Mouse (Mus musculus) CH12.LX (cell line): ENCODE measurements around the gene Cryzl1. TPM values are rescaled to one million over a fixed set of nuclear protein-coding genes. Genes with fewer than 3 reads are reported as not detected.

Source experiments
- DNase-seq: peaks from one replicate; pipeline ENCODE4 v3.0.0-alpha.2; 2013; ENCODE audit errors: extremely low read depth
- H3K27ac ChIP-seq: 2 replicates; pipeline ENCODE4 v1.5.1; 2012; ENCODE audit warnings: low read depth, mild to moderate bottlenecking, control low read depth, moderate library complexity; ENCODE audit not compliant: insufficient read depth
- H3K27me3 ChIP-seq: replicated peaks from 2 replicates; pipeline ENCODE3; 2012; ENCODE audit warnings: inconsistent platforms
- H3K36me3 ChIP-seq, 2 experiments: replicated peaks in 1 of 2; 2 replicates each; pipeline versions ENCODE3 to v1.6.1; 2012; ENCODE audit warnings: inconsistent platforms in 1 of 2, low read length in 1 of 2, mild to moderate bottlenecking in 1 of 2, mixed read lengths in 1 of 2, moderate library complexity in 1 of 2; ENCODE audit not compliant: control insufficient read depth in 1 of 2, insufficient read depth in 1 of 2
- H3K4me1 ChIP-seq, 2 experiments: 2 replicates each; pipeline ENCODE4 v1.6.1; 2012; ENCODE audit warnings: inconsistent platforms in 1 of 2, moderate library complexity in 1 of 2; ENCODE audit not compliant: insufficient read depth in 2 of 2, control insufficient read depth in 1 of 2
- H3K4me2 ChIP-seq: 2 replicates; pipeline ENCODE4 v1.6.1; 2012; ENCODE audit warnings: low read depth, mild to moderate bottlenecking, control low read depth; ENCODE audit not compliant: poor library complexity, insufficient read depth, severe bottlenecking
- H3K4me3 ChIP-seq, 3 experiments: fragments of 150-350 bp in 1 of 3; sonication (generic) in 1 of 3; replicated peaks in 1 of 3; 2 replicates each; pipeline versions ENCODE3 to v1.5.1; 2011 to 2012; ENCODE audit warnings: low read depth in 2 of 3, low read length in 2 of 3, mild to moderate bottlenecking in 2 of 3, moderate library complexity in 2 of 3, control low read depth in 1 of 3, improper control_type of control experiment in 1 of 3, inconsistent platforms in 1 of 3, mixed read lengths in 1 of 3; ENCODE audit not compliant: poor library complexity in 1 of 3
- H3K79me2 ChIP-seq: replicated peaks from 2 replicates; pipeline ENCODE4 v1.6.1; 2012; ENCODE audit warnings: mild to moderate bottlenecking, moderate library complexity; ENCODE audit not compliant: control insufficient read depth, poor library complexity, insufficient read depth, severe bottlenecking; ENCODE audit errors: extremely low read depth
- H3K9ac ChIP-seq: 2 replicates; pipeline ENCODE4 v1.6.1; 2012; ENCODE audit warnings: low read depth, mild to moderate bottlenecking, control low read depth, moderate library complexity; ENCODE audit not compliant: insufficient read depth
- H3K9me3 ChIP-seq: replicated peaks from 2 replicates; pipeline ENCODE3; 2012; ENCODE audit warnings: low read length, inconsistent platforms, mixed read lengths
- CHD1 ChIP-seq: IDR thresholded peaks from 2 replicates; pipeline ENCODE4 v1.6.1; 2012; ENCODE audit warnings: low read depth, low read length, improper control_type of control experiment, inconsistent platforms
- CHD2 ChIP-seq: IDR thresholded peaks from 2 replicates; pipeline ENCODE4 v1.6.1; 2011; ENCODE audit warnings: low read length, improper control_type of control experiment
- CTCF ChIP-seq, 2 experiments: IDR thresholded peaks in 1 of 2; conservative IDR thresholded peaks in 1 of 2; 2 replicates each; pipeline ENCODE4 v1.5.1; 2011 to 2012; ENCODE audit warnings: low read depth in 2 of 2, low read length in 2 of 2, improper control_type of control experiment in 1 of 2, inconsistent platforms in 1 of 2, mild to moderate bottlenecking in 1 of 2, moderate library complexity in 1 of 2
- ELF1 ChIP-seq: IDR thresholded peaks from 2 replicates; pipeline ENCODE4 v1.6.1; 2014; ENCODE audit warnings: low read depth, mild to moderate bottlenecking, inconsistent platforms, low read length, improper control_type of control experiment
- EP300 ChIP-seq: IDR thresholded peaks from 2 replicates; pipeline ENCODE4 v1.6.1; 2011; ENCODE audit warnings: low read length, improper control_type of control experiment
- ETS1 ChIP-seq: conservative IDR thresholded peaks from 2 replicates; pipeline ENCODE4 v1.6.1; 2012; ENCODE audit warnings: low read depth, mild to moderate bottlenecking, inconsistent platforms, low read length, improper control_type of control experiment, moderate library complexity
- IRF4 ChIP-seq: IDR thresholded peaks from 2 replicates; pipeline ENCODE4 v1.6.1; 2014; ENCODE audit warnings: low read depth, mild to moderate bottlenecking, inconsistent platforms, low read length, improper control_type of control experiment
- JUND ChIP-seq: conservative IDR thresholded peaks from 2 replicates; pipeline ENCODE4 v1.6.1; 2011; ENCODE audit warnings: low read depth, low read length, improper control_type of control experiment
- KAT2A ChIP-seq: IDR thresholded peaks from 2 replicates; pipeline ENCODE4 v1.6.1; 2012; ENCODE audit warnings: low read length, improper control_type of control experiment, inconsistent platforms; ENCODE audit not compliant: insufficient replicate concordance
- MAFK ChIP-seq: IDR thresholded peaks from 2 replicates; pipeline ENCODE4 v1.6.1; 2011; ENCODE audit warnings: low read length, improper control_type of control experiment; ENCODE audit not compliant: insufficient replicate concordance
- MEF2A ChIP-seq: IDR thresholded peaks from 2 replicates; pipeline ENCODE4 v1.6.1; 2014; ENCODE audit warnings: low read depth, mild to moderate bottlenecking, inconsistent platforms, low read length, improper control_type of control experiment, borderline replicate concordance
- MXI1 ChIP-seq: IDR thresholded peaks from 2 replicates; pipeline ENCODE4 v1.6.1; 2011; ENCODE audit warnings: mild to moderate bottlenecking, low read depth, low read length, improper control_type of control experiment
- PAX5 ChIP-seq: IDR thresholded peaks from 2 replicates; pipeline ENCODE4 v1.6.1; 2012; ENCODE audit warnings: low read length, inconsistent platforms, mixed read lengths
- POLR2A ChIP-seq: IDR thresholded peaks from 2 replicates; pipeline ENCODE4 v1.6.1; 2011; ENCODE audit warnings: low read depth, mild to moderate bottlenecking, improper control_type of control experiment, low read length
- POLR2AphosphoS2 ChIP-seq: IDR thresholded peaks from 2 replicates; pipeline ENCODE4 v1.6.1; 2011; ENCODE audit warnings: low read depth, low read length, improper control_type of control experiment
- SIN3A ChIP-seq: IDR thresholded peaks from 2 replicates; pipeline ENCODE4 v1.6.1; 2012; ENCODE audit warnings: low read length, improper control_type of control experiment, inconsistent platforms
- UBTF ChIP-seq: IDR thresholded peaks from 2 replicates; pipeline ENCODE4 v1.6.1; 2012; ENCODE audit warnings: low read depth, mild to moderate bottlenecking, inconsistent platforms, low read length, improper control_type of control experiment, moderate library complexity
- ZC3H11A ChIP-seq: IDR thresholded peaks from 2 replicates; pipeline ENCODE4 v1.6.1; 2012; ENCODE audit warnings: low read depth, mild to moderate bottlenecking, inconsistent platforms, low read length, improper control_type of control experiment
- ZKSCAN1 ChIP-seq: IDR thresholded peaks from 2 replicates; pipeline ENCODE4 v1.6.1; 2012; ENCODE audit warnings: low read depth, inconsistent platforms, low read length, improper control_type of control experiment, borderline replicate concordance
- ZMIZ1 ChIP-seq: IDR thresholded peaks from 2 replicates; pipeline ENCODE4 v1.6.1; 2012; ENCODE audit warnings: low read depth, mild to moderate bottlenecking, inconsistent platforms, low read length, improper control_type of control experiment
- ZNF384 ChIP-seq: IDR thresholded peaks from 2 replicates; pipeline ENCODE4 v1.6.1; 2012; ENCODE audit warnings: low read depth, low read length, improper control_type of control experiment, inconsistent platforms
- dilution Hi-C: fragments of 300-500 bp; cut with MboI; formaldehyde crosslinking; loops from 2 replicates; pipeline ENCODE4 v1.14.3; 2020; ENCODE audit warnings: low sequenced_read_pairs; ENCODE audit not compliant: extremely low pct_unique_long_range_greater_than_20kb, extremely low pct_ligation_motif_present
- in situ Hi-C: fragments of 300-500 bp; cut with MboI; formaldehyde crosslinking; loops from 3 replicates; pipeline ENCODE4 v1.14.3; 2019; ENCODE audit warnings: low sequenced_read_pairs, low pct_ligation_motif_present, low pct_unique_long_range_greater_than_20kb, mixed read lengths
- polyA plus RNA-seq: library from polyadenylated mRNA; unstranded; fragments of >175 nt; gene quantifications from 2 replicates; pipeline ENCODE4 v1.2.1, GENCODE M21; 2012; ENCODE audit warnings: low read depth; ENCODE audit not compliant: insufficient read length
- total RNA-seq, 2 experiments: library from RNA; depleted of rRNA; stranded (reverse); fragments of 300-350 nt in 1 of 2; fragments of >200 nt in 1 of 2; gene quantifications; 2 replicates each; pipeline ENCODE4 v1.2.3; 2012 to 2014

Gene Cryzl1
- total and polyA plus RNA-seq, 3 experiments, result 105 to 115 (median 111) TPM

DNA sequence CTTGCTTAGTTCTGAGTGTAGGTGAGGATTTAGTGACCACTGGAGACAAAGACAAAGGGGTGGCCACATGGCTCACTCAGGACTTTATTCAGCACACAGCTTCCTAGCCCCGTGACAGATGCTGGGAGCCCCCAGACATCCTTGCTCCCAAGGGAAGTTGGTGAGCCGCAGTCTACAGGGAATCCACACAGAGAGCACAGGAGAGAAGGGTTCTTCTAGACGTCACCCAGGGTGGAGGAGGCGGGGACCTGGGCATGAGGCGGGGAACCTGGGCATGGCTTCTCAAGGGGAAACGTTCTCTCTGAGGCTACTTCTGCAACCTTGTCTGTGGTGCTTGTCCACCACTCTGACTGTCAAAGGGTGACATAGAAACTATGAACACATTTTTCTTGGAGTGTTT is 35.2 kb upstream of the Cryzl1 start:
- dilution Hi-C loops, result no loop called here
- Histone ChIP-seq H3K9me3 (no peaks in the 10 kb centered on the region), H3K4me1 (peaks cover 0 to 27% of the 10 kb centered on the region in 2 experiments; a peak in 2 of 4 replicates)

DNA sequence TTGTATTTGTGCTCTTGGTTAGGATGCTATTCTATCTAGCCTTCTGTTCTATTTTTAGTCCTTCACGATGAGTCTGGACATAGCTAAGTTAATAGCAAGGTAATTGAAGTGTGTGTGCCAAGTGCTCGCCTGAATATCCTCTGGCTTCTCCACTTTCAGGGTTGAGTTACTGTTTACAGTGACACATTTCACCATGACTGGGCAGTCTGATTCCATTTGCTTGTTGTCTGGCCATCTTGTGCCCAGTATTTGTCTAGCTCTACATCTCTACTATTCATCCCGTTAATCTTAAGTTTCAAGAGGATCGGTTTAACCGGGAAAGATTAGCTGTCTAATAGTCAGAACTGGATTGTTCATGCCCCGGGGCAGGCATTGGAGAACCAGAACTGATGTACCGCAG is 33.7 kb upstream of the Cryzl1 start:
- DNase-seq, result no peak
- Histone ChIP-seq H3K27ac (no peak overlapping the region), H3K36me3 (peaks cover 4 to 21% of the 10 kb centered on the region in 2 experiments), H3K79me2 (peaks cover 8% of the 10 kb centered on the region), H3K4me3 (no peak overlapping the region), H3K4me1 (peaks cover 0 to 24% of the 10 kb centered on the region in 2 experiments; a peak in 2 of 4 replicates), H3K9me3 (no peaks in the 10 kb centered on the region), H3K9ac (no peak overlapping the region), H3K4me2 (no peak overlapping the region), H3K27me3 (no peaks in the 10 kb centered on the region)
- in situ Hi-C loops (no loop called here), dilution Hi-C loops (no loop called here)
- TF ChIP-seq KAT2A (no peak), MAFK (no peak), ZKSCAN1 (no peak), ZNF384 (no peak), JUND (no peak), ZMIZ1 (no peak), POLR2A (no peak), CTCF (conservative IDR thresholded peaks at IDR 0.05 in 1 of 2, IDR thresholded peaks at IDR 0.05 in 1 of 2; ENCODE audit: low read depth in 2 of 2, low read length in 2 of 2) (no peak), ELF1 (no peak), EP300 (no peak), CHD2 (no peak), UBTF (no peak), CHD1 (no peak), ZC3H11A (no peak), POLR2AphosphoS2 (no peak)

More for the DNA sequence above, 35.2 kb upstream of the Cryzl1 start:
- Histone ChIP-seq H3K4me3 (no peak overlapping the region), H3K27ac (no peak overlapping the region), H3K79me2 (peaks cover 8% of the 10 kb centered on the region), H3K4me2 (no peak overlapping the region), H3K9ac (no peak overlapping the region), H3K27me3 (no peaks in the 10 kb centered on the region), H3K36me3 (peaks cover 4 to 23% of the 10 kb centered on the region in 2 experiments)
- DNase-seq, result no peak
- no peak for TF ChIP-seq MEF2A
- in situ Hi-C loops, result no loop called here

DNA sequence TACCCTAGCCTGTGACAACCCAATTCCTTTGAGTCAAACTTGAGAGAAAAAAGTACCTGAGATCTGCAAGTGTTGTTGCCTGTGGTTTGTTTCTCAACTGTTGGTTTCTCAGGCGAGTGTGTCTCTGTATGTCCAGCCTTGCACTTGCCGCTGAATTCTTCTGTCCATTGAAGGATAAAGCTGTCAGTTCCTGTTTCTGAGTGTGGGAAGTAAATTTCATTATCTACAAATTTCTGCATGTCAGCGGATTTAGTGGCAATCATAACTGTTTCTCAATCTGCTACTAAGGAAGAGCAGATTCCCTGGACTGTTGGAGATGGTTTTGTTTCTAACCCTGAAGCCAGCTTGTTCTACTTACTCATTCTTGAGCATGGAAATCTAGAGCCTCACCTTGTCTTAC is 33.0 kb upstream of the Cryzl1 start:
- H3K9ac ChIP-seq, result no peak overlapping the region
- H3K79me2 ChIP-seq, result peaks cover 8% of the 10 kb centered on the region
- no peak for DNase-seq
- TF ChIP-seq POLR2A (no peak), MXI1 (no peak), PAX5 (no peak), JUND (no peak), SIN3A (no peak), IRF4 (no peak), ETS1 (no peak)
- H3K4me1 ChIP-seq, result peaks cover 0 to 17% of the 10 kb centered on the region in 2 experiments; a peak in 2 of 4 replicates
- H3K4me3 ChIP-seq, result no peak overlapping the region
- peaks cover 4 to 27% of the 10 kb centered on the region in 2 experiments for H3K36me3 ChIP-seq
- no peak overlapping the region for H3K27ac ChIP-seq
- dilution Hi-C loops (no loop called here), in situ Hi-C loops (no loop called here)
- no peaks in the 10 kb centered on the region for H3K9me3 ChIP-seq
- no peaks in the 10 kb centered on the region for H3K27me3 ChIP-seq
- H3K4me2 ChIP-seq, result no peak overlapping the region
